Comparison of ENCODE assay signal across 18 mouse cellular contexts in the genomic region with DNA sequence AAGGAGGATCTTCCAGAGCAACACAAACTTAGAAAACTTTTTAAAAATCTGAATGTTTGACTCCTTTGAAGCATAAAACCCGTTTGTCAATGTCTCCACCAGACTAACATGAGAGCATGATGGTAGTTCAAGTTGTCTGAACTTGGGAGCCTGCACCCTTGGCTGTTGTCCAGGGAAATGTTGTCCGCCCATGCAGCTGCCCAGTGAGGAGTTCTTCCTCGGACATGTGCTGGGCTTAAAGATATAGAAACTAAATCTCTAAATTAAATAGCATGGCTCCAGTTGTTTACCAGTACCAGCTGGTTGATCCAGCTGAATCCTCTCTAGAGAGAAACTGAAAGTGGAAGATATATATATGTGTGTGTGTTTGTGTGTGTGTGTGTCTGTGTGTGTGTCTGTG. TPM values are rescaled to one million over a fixed set of nuclear protein-coding genes. Genes with fewer than 3 reads are reported as not detected.
DNase-seq lines count a peak whose midpoint lies in the region; ATAC-seq and TF ChIP-seq lines count a peak whose summit lies in the region.
"Had no signal": no experiment of that assay in that cellular context is flagged by ENCODE, and none has a peak within 500 bp of the region (broad histone marks: within the 10 kb centered on the region; RNA-seq: fewer than 3 reads in every experiment).

No protein-coding gene starts in this region.

- peak; percentile 41; the same call in 1 of the 2 replicates for ATAC-seq in embryonic facial prominence, embryonic 14.5 days (ENCODE audit: low read depth)
- ATAC-seq in kidney, embryonic 14.5 days (ENCODE audit: low FRiP score, low TSS enrichment) = no peak
- ATAC-seq in stomach, postnatal 0 days (ENCODE audit: low FRiP score, low TSS enrichment) = peak; percentile 32; the same call in 1 of the 2 replicates
- ATAC-seq: hindbrain, embryonic 16.5 days; midbrain, embryonic 13.5 days; Patski had no signal

- no peaks in the 10 kb centered on the region for H3K27me3 ChIP-seq in embryonic facial prominence, embryonic 14.5 days (replicated peaks; ENCODE audit: control insufficient read depth, insufficient read depth, low read length)
- H3K27me3 ChIP-seq in embryonic facial prominence, embryonic 10.5 days (replicated peaks; ENCODE audit: low read depth, poor library complexity, severe bottlenecking) = no peaks in the 10 kb centered on the region
- H3K27me3 ChIP-seq in kidney, adult 2 months (replicated peaks; ENCODE audit: control insufficient read depth, insufficient read depth, low read length) = no peaks in the 10 kb centered on the region
- no peaks in the 10 kb centered on the region for H3K27me3 ChIP-seq in kidney, embryonic 14.5 days (ENCODE audit: control insufficient read depth, insufficient read depth, low read length)
- no peaks in the 10 kb centered on the region for H3K27me3 ChIP-seq in stomach, postnatal 0 days (ENCODE audit: control insufficient read depth, insufficient read depth, low read length)
- H3K27me3 ChIP-seq: embryonic facial prominence, embryonic 15.5 days; forebrain, embryonic 12.5 days; limb, embryonic 15.5 days; midbrain, embryonic 13.5 days had no signal

- no peaks in the 10 kb centered on the region for H3K36me3 ChIP-seq in embryonic facial prominence, embryonic 14.5 days (ENCODE audit: control insufficient read depth, insufficient read depth, low read length)
- H3K36me3 ChIP-seq in embryonic facial prominence, embryonic 10.5 days (replicated peaks) = no peaks in the 10 kb centered on the region
- no peaks in the 10 kb centered on the region for H3K36me3 ChIP-seq in kidney, adult 2 months (ENCODE audit: control insufficient read depth, insufficient read depth, low read length)
- no peaks in the 10 kb centered on the region for H3K36me3 ChIP-seq in kidney, embryonic 14.5 days (ENCODE audit: control insufficient read depth, insufficient read depth, low read length)
- H3K36me3 ChIP-seq in stomach, postnatal 0 days (ENCODE audit: control insufficient read depth, insufficient read depth, low read length) = no peaks in the 10 kb centered on the region
- H3K36me3 ChIP-seq: embryonic facial prominence, embryonic 15.5 days; forebrain, embryonic 12.5 days; limb, embryonic 15.5 days; midbrain, embryonic 13.5 days had no signal

- no peak overlapping the region for H3K4me3 ChIP-seq in embryonic facial prominence, embryonic 14.5 days (ENCODE audit: low read depth, low read length)
- no peak overlapping the region for H3K4me3 ChIP-seq in embryonic facial prominence, embryonic 10.5 days
- no peak overlapping the region for H3K4me3 ChIP-seq in kidney, adult 2 months (ENCODE audit: insufficient read depth, low read depth, low read length)
- H3K4me3 ChIP-seq in kidney, embryonic 14.5 days (ENCODE audit: low read length) = no peak overlapping the region
- no peak overlapping the region for H3K4me3 ChIP-seq in stomach, postnatal 0 days (ENCODE audit: low read depth, low read length)
- H3K4me3 ChIP-seq: embryonic facial prominence, embryonic 15.5 days; forebrain, embryonic 12.5 days; heart, adult 2 months; limb, embryonic 15.5 days; midbrain, embryonic 13.5 days had no signal

- DNase-seq in embryonic facial prominence, embryonic 14.5 days (ENCODE audit: low spot score) = peak; percentile 80
- DNase-seq in embryonic facial prominence, embryonic 10.5 days (ENCODE audit: low spot score) = no peak
- peak; percentile 53 for DNase-seq in kidney, adult 2 months
- peak; percentile 32 for DNase-seq in testis, postnatal 10 days (ENCODE audit: low spot score)
- DNase-seq in testis, postnatal 14 days (ENCODE audit: low spot score) = no peak
- DNase-seq in stomach, postnatal 0 days (ENCODE audit: low spot score) = no peak
- no peak for DNase-seq in embryo, embryonic 10.5 days (ENCODE audit: low spot score)
- DNase-seq: cerebellum, adult 11 months; heart, adult 2 months; right cerebral cortex, adult 18-20 months had no signal

- peaks cover 8% of the 10 kb centered on the region; the same call in 1 of the 2 replicates for H3K4me1 ChIP-seq in embryonic facial prominence, embryonic 14.5 days (ENCODE audit: control insufficient read depth, insufficient read depth, low read length)
- peaks cover 15% of the 10 kb centered on the region for H3K4me1 ChIP-seq in embryonic facial prominence, embryonic 10.5 days
- 0 out of 2 replicates have a peak, but pooled peaks cover 4% of the 10 kb centered on the region for H3K4me1 ChIP-seq in kidney, adult 2 months (ENCODE audit: control insufficient read depth, insufficient read depth, low read length)
- H3K4me1 ChIP-seq in kidney, embryonic 14.5 days (ENCODE audit: control insufficient read depth, insufficient read depth, low read length) = no peaks in the 10 kb centered on the region; the same call in 1 of the 2 replicates
- H3K4me1 ChIP-seq in stomach, postnatal 0 days (replicated peaks; ENCODE audit: control insufficient read depth, insufficient read depth) = no peaks in the 10 kb centered on the region
- H3K4me1 ChIP-seq: embryonic facial prominence, embryonic 15.5 days had no signal

- no peak for TF ChIP-seq EP300 in stomach, postnatal 0 days (optimal IDR thresholded peaks at IDR 0.05)

- H3K9ac ChIP-seq in embryonic facial prominence, embryonic 14.5 days (ENCODE audit: low read depth, low read length) = no peak overlapping the region
- H3K9ac ChIP-seq in kidney, embryonic 14.5 days (ENCODE audit: low read depth, low read length) = no peak overlapping the region
- no peak overlapping the region for H3K9ac ChIP-seq in stomach, postnatal 0 days (ENCODE audit: low read length)
- H3K9ac ChIP-seq: embryonic facial prominence, embryonic 15.5 days; forebrain, embryonic 12.5 days; limb, embryonic 15.5 days; midbrain, embryonic 13.5 days had no signal

- no peak for TF ChIP-seq CTCF in kidney, adult 2 months (conservative IDR thresholded peaks at IDR 0.05; ENCODE audit: insufficient read depth, insufficient read length, low read depth, low read length)
- TF ChIP-seq CTCF in stomach, postnatal 0 days (IDR thresholded peaks at IDR 0.05; ENCODE audit: low read depth) = no peak

- TF ChIP-seq POLR2A in kidney, adult 2 months (IDR thresholded peaks at IDR 0.05; ENCODE audit: low read depth, low read length) = no peak

- no peak overlapping the region for H3K27ac ChIP-seq in embryonic facial prominence, embryonic 14.5 days (replicated peaks; ENCODE audit: low read depth, low read length)
- no peak overlapping the region for H3K27ac ChIP-seq in embryonic facial prominence, embryonic 10.5 days (replicated peaks)
- H3K27ac ChIP-seq in kidney, adult 2 months (ENCODE audit: insufficient read depth, low read depth, low read length) = no peak overlapping the region
- no peak overlapping the region for H3K27ac ChIP-seq in kidney, embryonic 14.5 days (ENCODE audit: low read depth, low read length)
- H3K27ac ChIP-seq in stomach, postnatal 0 days (replicated peaks) = no peak overlapping the region
- H3K27ac ChIP-seq: embryonic facial prominence, embryonic 15.5 days; forebrain, embryonic 12.5 days; heart, adult 2 months; limb, embryonic 15.5 days; macrophage; midbrain, embryonic 13.5 days had no signal

- H3K9me3 ChIP-seq in embryonic facial prominence, embryonic 14.5 days (ENCODE audit: control insufficient read depth, low read length) = no peaks in the 10 kb centered on the region
- no peaks in the 10 kb centered on the region for H3K9me3 ChIP-seq in embryonic facial prominence, embryonic 10.5 days
- H3K9me3 ChIP-seq in kidney, embryonic 14.5 days (ENCODE audit: control insufficient read depth, low read length) = no peaks in the 10 kb centered on the region
- no peaks in the 10 kb centered on the region for H3K9me3 ChIP-seq in stomach, postnatal 0 days (ENCODE audit: control insufficient read depth, low read length)
- H3K9me3 ChIP-seq: embryonic facial prominence, embryonic 15.5 days; forebrain, embryonic 12.5 days; limb, embryonic 15.5 days; midbrain, embryonic 13.5 days had no signal

- WGBS in embryonic facial prominence, embryonic 14.5 days = 47% methylated on average over 3 of the region's 3 CpGs
- 83% methylated on average over 3 of the region's 3 CpGs for WGBS in embryonic facial prominence, embryonic 10.5 days
- WGBS in kidney, adult 2 months = 30% methylated on average over 3 of the region's 3 CpGs
- 54% methylated on average over 3 of the region's 3 CpGs for WGBS in kidney, embryonic 14.5 days
- WGBS in stomach, postnatal 0 days = 36% methylated on average over 3 of the region's 3 CpGs

- H3K4me2 ChIP-seq in embryonic facial prominence, embryonic 14.5 days (ENCODE audit: low read depth, low read length) = no peak overlapping the region
- H3K4me2 ChIP-seq in kidney, embryonic 14.5 days (replicated peaks; ENCODE audit: low read depth, low read length) = no peak overlapping the region
- H3K4me2 ChIP-seq in stomach, postnatal 0 days (replicated peaks; ENCODE audit: low read depth) = no peak overlapping the region
- H3K4me2 ChIP-seq: embryonic facial prominence, embryonic 15.5 days; forebrain, embryonic 12.5 days; limb, embryonic 15.5 days; midbrain, embryonic 13.5 days had no signal

RNA-seq across cellular contexts. Expression of a gene that starts 49.2 kb away (rescaled TPM):
- polyA plus RNA-seq in embryonic facial prominence, embryonic 14.5 days (2014; fragmentation: Nextera tagmentation; extraction: Ambion mirVana) = 10.2 and 10.6 TPM in 2 replicates
- 10.6 and 11.0 TPM in 2 replicates for polyA plus RNA-seq in embryonic facial prominence, embryonic 10.5 days (2016; fragmentation: Nextera tagmentation; extraction: Ambion mirVana)
- polyA plus RNA-seq in kidney, adult 2 months (2012; rRNA removed) = 9.7 and 10.6 TPM in 2 replicates
- polyA plus RNA-seq in kidney, embryonic 14.5 days (2014; fragmentation: Nextera tagmentation; extraction: Ambion mirVana) = 6.5 and 10.1 TPM in 2 replicates
- polyA plus RNA-seq in stomach, postnatal 0 days (2015; fragmentation: Nextera tagmentation; extraction: Ambion mirVana) = 8.6 and 9.0 TPM in 2 replicates

RNA-seq across cellular contexts. Expression of a gene that starts 49.5 kb away (rescaled TPM):
- polyA plus RNA-seq in embryonic facial prominence, embryonic 14.5 days (2014; fragmentation: Nextera tagmentation; extraction: Ambion mirVana) = 10.5 and 12.9 TPM in 2 replicates
- polyA plus RNA-seq in embryonic facial prominence, embryonic 10.5 days (2016; fragmentation: Nextera tagmentation; extraction: Ambion mirVana) = 23.5 and 24.7 TPM in 2 replicates
- polyA plus RNA-seq in kidney, adult 2 months (2012; rRNA removed) = 14.8 and 15.3 TPM in 2 replicates
- 22.7 and 24.7 TPM in 2 replicates for polyA plus RNA-seq in kidney, embryonic 14.5 days (2014; fragmentation: Nextera tagmentation; extraction: Ambion mirVana)
- polyA plus RNA-seq in stomach, postnatal 0 days (2015; fragmentation: Nextera tagmentation; extraction: Ambion mirVana) = 7.9 and 8.1 TPM in 2 replicates

Comparison
In these comparisons a context has a peak if more than half of its experiments do, and no peak if none do; other contexts are left out.
1. DNase-seq: peak in embryonic facial prominence, embryonic 14.5 days (single experiment), kidney, adult 2 months (single experiment) and testis, postnatal 10 days (single experiment); none in embryonic facial prominence, embryonic 10.5 days (single experiment), testis, postnatal 14 days (single experiment), stomach, postnatal 0 days (single experiment) and embryo, embryonic 10.5 days (single experiment).